Mouse (Mus musculus): ENCODE measurements at regions not wholly inside any gene's neighbourhood (a gene's known extent, or its start where the extent isn't known, plus 50 kb on each side); places are given as distances from the start of the nearest gene placed in this dataset.

- TF ChIP-seq CTCF (IDR thresholded peaks at IDR 0.05): no peak
- TF ChIP-seq EP300 (IDR thresholded peaks at IDR 0.05; ENCODE audit: insufficient read depth, low read depth, low read length): no peak
Observed at GRCm38 (mm10) chr1:35551503-35551902, 516.7 kb upstream of the Hs6st1 start.

Measured in heart, adult 2 months (tissue).